Mouse (Mus musculus) neural tube, embryonic 14.5 days (tissue): ENCODE results near the gene Sema6d. TPM values are rescaled to one million over a fixed set of nuclear protein-coding genes. Genes with fewer than 3 reads are reported as not detected.

Source experiments
- ATAC-seq: fragments of 200-750 bp; cut with Nextera tagmentation; 2 replicates; pipeline ENCODE4 v1.8.0; 2017; ENCODE audit warnings: low read depth, mild to moderate bottlenecking, moderate TSS enrichment, moderate library complexity
- H3K27ac ChIP-seq: fragments of 300-500 bp; sonication (generic); 2 replicates; pipeline ENCODE4 v1.5.1; 2014; ENCODE audit warnings: low read depth, mild to moderate bottlenecking, control low read depth, low read length, moderate library complexity, mixed read lengths
- H3K27me3 ChIP-seq: fragments of 300-500 bp; sonication (generic); 2 replicates; pipeline ENCODE4 v1.6.1; 2014; ENCODE audit warnings: low read length; ENCODE audit not compliant: control insufficient read depth, insufficient read depth
- H3K36me3 ChIP-seq: fragments of 300-500 bp; sonication (generic); 2 replicates; pipeline ENCODE4 v1.6.1; 2014; ENCODE audit warnings: low read length, mixed read lengths; ENCODE audit not compliant: control insufficient read depth, insufficient read depth
- H3K4me1 ChIP-seq: fragments of 300-500 bp; sonication (generic); 2 replicates; pipeline ENCODE4 v1.6.1; 2014; ENCODE audit warnings: low read length; ENCODE audit not compliant: control insufficient read depth, insufficient read depth
- H3K4me2 ChIP-seq: fragments of 300-500 bp; sonication (generic); 2 replicates; pipeline ENCODE4 v1.6.1; 2014; ENCODE audit warnings: mild to moderate bottlenecking, low read depth, low read length, control low read depth
- H3K4me3 ChIP-seq: fragments of 300-500 bp; sonication (generic); 2 replicates; pipeline ENCODE4 v1.5.1; 2014; ENCODE audit warnings: low read depth, low read length, control low read depth, mixed read lengths
- H3K9ac ChIP-seq: fragments of 300-500 bp; sonication (generic); replicated peaks from 2 replicates; pipeline ENCODE4 v1.6.1; 2014; ENCODE audit warnings: low read depth, mild to moderate bottlenecking, control low read depth, low read length, mixed read lengths
- H3K9me3 ChIP-seq: fragments of 300-500 bp; sonication (generic); 2 replicates; pipeline ENCODE4 v1.6.1; 2016; ENCODE audit warnings: low read length; ENCODE audit not compliant: control insufficient read depth
- WGBS: fragments of 180-500 bp; shearing (Covaris S2); extraction: QIAGEN DNeasy Blood & Tissue Kit; methylation state at CpG from one replicate; pipeline ENCODE4 v1.1.7; 2014; 5-methylcytosine and 5-hydroxymethylcytosine counted together
- polyA plus RNA-seq: library from polyadenylated mRNA; unstranded; fragments of >200 nt; fragmentation: Nextera tagmentation; extraction: Ambion mirVana; gene quantifications from 2 replicates; pipeline ENCODE4 v1.2.1, GENCODE M21; 2014

Sema6d gene
- 67.8 and 75.5 TPM in 2 replicates for polyA plus RNA-seq

- peak within 1 kb of the TSS; percentile 80 for H3K9ac ChIP-seq
- peaks cover 2% of the 10 kb centered on the region; the same call in 1 of the 2 replicates for H3K27me3 ChIP-seq
- WGBS: 3% methylated on average over 29 of the region's 29 CpGs
- H3K4me2 ChIP-seq: peak within 1 kb of the TSS; percentile 82
- no peaks in the 10 kb centered on the region for H3K9me3 ChIP-seq
- H3K4me1 ChIP-seq: no peaks in the 10 kb centered on the region
- H3K4me3 ChIP-seq: peak within 1 kb of the TSS; percentile 71
- ATAC-seq: peak; percentile 81
- peak within 1 kb of the TSS; percentile 76 for H3K27ac ChIP-seq
- no peaks in the 10 kb centered on the region for H3K36me3 ChIP-seq
Measured at GRCm38 (mm10) chr2:124089813-124090230, at the start of gene Sema6d. Gene Sema6d, plus strand, starts transcription at chr2:124089969.

GRCm38 (mm10) chr2:124059910-124060309, 29.9 kb upstream of the Sema6d start:
- 82% methylated on average over 3 of the region's 3 CpGs for WGBS
- Histone ChIP-seq H3K4me2 (no peak overlapping the region), H3K9me3 (no peaks in the 10 kb centered on the region), H3K36me3 (no peaks in the 10 kb centered on the region), H3K27ac (no peak overlapping the region), H3K4me3 (no peak overlapping the region), H3K9ac (no peak overlapping the region), H3K27me3 (no peaks in the 10 kb centered on the region), H3K4me1 (no peaks in the 10 kb centered on the region)
- ATAC-seq: no peak

GRCm38 (mm10) chr2:124068380-124068779, 21.4 kb upstream of the Sema6d start:
- Histone ChIP-seq H3K27me3 (no peaks in the 10 kb centered on the region), H3K27ac (no peak overlapping the region), H3K9ac (no peak overlapping the region), H3K9me3 (no peaks in the 10 kb centered on the region), H3K4me3 (no peak overlapping the region), H3K4me1 (no peaks in the 10 kb centered on the region), H3K36me3 (no peaks in the 10 kb centered on the region), H3K4me2 (no peak overlapping the region)
- WGBS: 81% methylated on average over 4 of the region's 4 CpGs
- ATAC-seq: no peak

- Histone ChIP-seq H3K4me2 (no peak overlapping the region), H3K4me3 (no peak overlapping the region), H3K27me3 (no peaks in the 10 kb centered on the region), H3K9me3 (no peaks in the 10 kb centered on the region), H3K36me3 (no peaks in the 10 kb centered on the region), H3K9ac (no peak overlapping the region), H3K27ac (no peak overlapping the region), H3K4me1 (no peaks in the 10 kb centered on the region)
- 14% methylated on average over 2 of the region's 2 CpGs for WGBS
- peak; percentile 58 for ATAC-seq
Measured at GRCm38 (mm10) chr2:124070664-124071063, 19.1 kb upstream of the Sema6d start.

- Histone ChIP-seq H3K9me3 (no peaks in the 10 kb centered on the region), H3K9ac (no peak overlapping the region), H3K27me3 (no peaks in the 10 kb centered on the region), H3K4me2 (no peak overlapping the region), H3K27ac (no peak overlapping the region), H3K4me1 (no peaks in the 10 kb centered on the region), H3K4me3 (no peak overlapping the region), H3K36me3 (no peaks in the 10 kb centered on the region)
- 4% methylated on average over 2 of the region's 2 CpGs for WGBS
- ATAC-seq: peak; percentile 49; the same call in 1 of the 2 replicates
Measured at GRCm38 (mm10) chr2:124071380-124071779, 18.4 kb upstream of the Sema6d start.

GRCm38 (mm10) chr2:124090231-124091141, 717 bp downstream of the Sema6d start:
- Histone ChIP-seq H3K27me3 (peaks cover 2% of the 10 kb centered on the region; the same call in 1 of the 2 replicates), H3K36me3 (no peaks in the 10 kb centered on the region), H3K4me2 (peak overlapping the region; percentile 82), H3K4me1 (no peaks in the 10 kb centered on the region), H3K27ac (peak overlapping the region; percentile 76), H3K9me3 (no peaks in the 10 kb centered on the region), H3K9ac (peak overlapping the region; percentile 80), H3K4me3 (peak overlapping the region; percentile 71)
- under 1% methylated on average over 49 of the region's 49 CpGs for WGBS
- peak; percentile 85 for ATAC-seq

GRCm38 (mm10) chr2:124099697-124100096, 9.9 kb downstream of the Sema6d start:
- Histone ChIP-seq H3K9ac (no peak overlapping the region), H3K27ac (no peak overlapping the region), H3K4me2 (no peak overlapping the region), H3K4me1 (0 out of 2 replicates have a peak, but pooled peaks cover 3% of the 10 kb centered on the region), H3K36me3 (no peaks in the 10 kb centered on the region), H3K4me3 (no peak overlapping the region), H3K27me3 (no peaks in the 10 kb centered on the region), H3K9me3 (no peaks in the 10 kb centered on the region)
- 52% methylated on average over 1 of the region's 1 CpGs for whole genome bisulfite sequencing
- no peak for ATAC-seq

GRCm38 (mm10) chr2:124100486-124101200, 10.9 kb downstream of the Sema6d start:
- no peak overlapping the region for H3K4me2 ChIP-seq

GRCm38 (mm10) chr2:124101201-124101517, 11.4 kb downstream of the Sema6d start:
- Histone ChIP-seq H3K4me3 (no peak overlapping the region), H3K36me3 (no peaks in the 10 kb centered on the region), H3K4me2 (no peak overlapping the region), H3K9ac (no peak overlapping the region), H3K4me1 (0 out of 2 replicates have a peak, but pooled peaks cover 3% of the 10 kb centered on the region), H3K27ac (no peak overlapping the region), H3K9me3 (no peaks in the 10 kb centered on the region), H3K27me3 (no peaks in the 10 kb centered on the region)
- ATAC-seq: no peak

More at GRCm38 (mm10) chr2:124100486-124101200, 10.9 kb downstream of the Sema6d start:
- Histone ChIP-seq H3K9me3 (no peaks in the 10 kb centered on the region), H3K27me3 (no peaks in the 10 kb centered on the region), H3K36me3 (no peaks in the 10 kb centered on the region), H3K9ac (no peak overlapping the region), H3K4me1 (0 out of 2 replicates have a peak, but pooled peaks cover 3% of the 10 kb centered on the region), H3K27ac (no peak overlapping the region), H3K4me3 (no peak overlapping the region)
- WGBS: 23% methylated on average over 9 of the region's 9 CpGs
- peak; percentile 92 for ATAC-seq
